Mouse (Mus musculus) layer of hippocampus, adult 9-10 months (tissue): ENCODE measurements around the gene BC061237.
"Not testable (repeated sequence)": the region's sequence is repeated elsewhere in the genome, so short reads cannot be mapped to it uniquely, and the experiment has no call there.

ENCODE experiments used
- DNase-seq: peaks from one replicate; pipeline ENCODE4 v3.0.0; 2022; ENCODE audit warnings: low spot score

The BC061237 gene

DNA sequence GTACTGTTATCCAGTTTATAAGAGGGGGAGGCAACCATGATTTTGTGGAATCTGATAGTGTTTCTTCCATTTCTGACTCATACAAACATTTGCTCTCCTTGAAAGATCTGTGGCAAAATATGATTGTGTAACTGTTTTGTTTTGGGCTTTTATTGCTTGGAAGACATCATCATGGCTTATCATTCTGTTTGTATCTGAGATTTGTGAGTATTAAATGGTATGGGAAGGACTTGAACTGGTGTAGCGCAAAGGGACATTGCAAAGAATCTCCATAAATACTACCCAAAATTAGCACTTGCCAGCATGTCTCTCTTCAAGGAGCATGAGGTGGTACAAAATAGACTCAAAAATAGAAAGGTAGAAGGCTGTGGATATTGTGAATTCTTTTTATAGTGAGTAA lies at the start of gene BC061237:
Gene BC061237, plus strand, starts transcription at position 301 of the 400 bp plus-strand sequence.
- not testable (repeated sequence) for DNase-seq

DNA sequence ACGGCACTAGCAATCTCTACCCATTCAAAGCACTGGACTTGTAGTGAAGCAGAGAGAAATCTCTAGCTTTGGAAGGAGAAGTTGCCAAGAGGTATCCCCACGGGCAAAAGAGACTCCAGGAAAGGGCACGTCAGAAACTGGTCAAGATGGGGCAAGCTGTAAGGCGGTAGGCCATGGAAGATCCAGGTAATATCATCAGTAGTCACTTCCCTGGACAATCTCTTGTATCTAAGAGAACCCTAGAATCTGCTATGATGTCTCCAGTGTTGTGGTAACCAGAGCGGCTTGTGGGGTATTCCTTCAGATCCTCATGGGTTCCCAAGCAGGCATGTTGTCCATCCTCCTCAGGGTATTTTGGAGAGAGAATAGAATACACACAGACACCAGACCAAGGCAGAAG lies 25.7 kb downstream of the BC061237 start, which contains the start of gene Gm17093:
Gene Gm17093, plus strand, starts transcription at position 301 of the 400 bp plus-strand sequence.
- DNase-seq, result not testable (repeated sequence)

DNA sequence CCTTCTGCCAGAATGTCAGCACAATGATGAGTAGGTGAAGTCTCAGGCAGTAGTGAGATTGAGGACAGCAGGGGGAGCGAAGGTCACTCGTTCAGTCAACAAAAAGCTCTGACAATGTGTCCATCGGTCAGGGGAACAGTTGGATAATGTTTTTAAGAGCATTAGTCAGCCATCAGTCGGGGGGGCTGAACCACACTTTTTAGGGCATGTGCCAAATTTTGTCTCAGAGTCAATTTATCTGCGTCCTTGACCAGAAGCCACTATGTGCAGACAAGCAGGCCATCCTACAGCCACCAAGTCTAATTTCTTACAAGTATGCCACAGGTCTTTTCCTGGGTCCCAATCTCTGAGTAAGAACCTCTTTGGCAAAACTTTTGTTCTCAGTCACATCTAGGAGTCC lies 55.7 kb downstream of the BC061237 start:
- not testable (repeated sequence) for DNase-seq
